Mouse (Mus musculus) lung, embryonic 15.5 days (tissue): ENCODE data around the gene 2810408A11Rik. TPM values are rescaled to one million over a fixed set of nuclear protein-coding genes. Genes with fewer than 3 reads are reported as not detected.

Experiments
- ATAC-seq: fragments of 200-750 bp; cut with Nextera tagmentation; 2 replicates; pipeline ENCODE4 v1.8.0; 2017; ENCODE audit warnings: moderate number of reproducible peaks, borderline replicate concordance; ENCODE audit not compliant: low FRiP score, low TSS enrichment; ENCODE audit errors: extremely low read depth
- H3K27ac ChIP-seq: fragments of 300-500 bp; sonication (generic); 2 replicates; pipeline ENCODE4 v1.5.1; 2015; ENCODE audit warnings: moderate library complexity, mild to moderate bottlenecking, inconsistent platforms
- H3K27me3 ChIP-seq: fragments of 300-500 bp; sonication (generic); 2 replicates; pipeline ENCODE4 v1.6.1; 2015; ENCODE audit warnings: inconsistent platforms
- H3K36me3 ChIP-seq: fragments of 300-500 bp; sonication (generic); 2 replicates; pipeline ENCODE4 v1.6.1; 2015; ENCODE audit warnings: inconsistent platforms
- H3K4me1 ChIP-seq: fragments of 300-500 bp; sonication (generic); 2 replicates; pipeline ENCODE4 v1.6.1; 2015; ENCODE audit warnings: inconsistent platforms
- H3K4me2 ChIP-seq: fragments of 300-500 bp; sonication (generic); 2 replicates; pipeline ENCODE4 v1.6.1; 2015; ENCODE audit warnings: inconsistent platforms, mild to moderate bottlenecking, moderate library complexity
- H3K4me3 ChIP-seq: fragments of 300-500 bp; sonication (generic); 2 replicates; pipeline ENCODE4 v1.5.1; 2015; ENCODE audit warnings: mild to moderate bottlenecking, inconsistent platforms
- H3K9ac ChIP-seq: fragments of 300-500 bp; sonication (generic); 2 replicates; pipeline ENCODE4 v1.6.1; 2015; ENCODE audit warnings: inconsistent platforms
- H3K9me3 ChIP-seq: fragments of 300-500 bp; sonication (generic); 2 replicates; pipeline ENCODE4 v1.6.1; 2016; ENCODE audit warnings: inconsistent platforms
- WGBS: fragments of 180-500 bp; shearing (Covaris S2); methylation state at CpG from one replicate; pipeline ENCODE4 v1.1.7; 2015; 5-methylcytosine and 5-hydroxymethylcytosine counted together
- microRNA-seq: library from miRNA; unstranded; fragments of <30 nt; microRNA quantifications from one replicate; pipeline ENCODE4, GENCODE M21; 2016
- polyA plus RNA-seq: library from polyadenylated mRNA; unstranded; fragments of >200 nt; fragmentation: Nextera tagmentation; extraction: Ambion mirVana; gene quantifications from 2 replicates; pipeline ENCODE4 v1.2.1, GENCODE M21; 2015

The 2810408A11Rik gene
- polyA plus RNA-seq, 1 experiment from 2014 or later = 13.0 TPM

GRCm38 (mm10) chr11:69850754-69851153 is 50.0 kb downstream of the 2810408A11Rik start:
- H3K4me3 ChIP-seq = no peak overlapping the region
- no peak overlapping the region for H3K27ac ChIP-seq
- H3K4me2 ChIP-seq = no peak overlapping the region
- H3K4me1 ChIP-seq = peaks cover 27% of the 10 kb centered on the region
- 73% methylated on average over 8 of the region's 8 CpGs for WGBS
- H3K9me3 ChIP-seq = no peaks in the 10 kb centered on the region
- no peaks in the 10 kb centered on the region for H3K27me3 ChIP-seq
- H3K9ac ChIP-seq = no peak overlapping the region
- H3K36me3 ChIP-seq = peaks cover 45% of the 10 kb centered on the region
- no peak for ATAC-seq

DNA sequence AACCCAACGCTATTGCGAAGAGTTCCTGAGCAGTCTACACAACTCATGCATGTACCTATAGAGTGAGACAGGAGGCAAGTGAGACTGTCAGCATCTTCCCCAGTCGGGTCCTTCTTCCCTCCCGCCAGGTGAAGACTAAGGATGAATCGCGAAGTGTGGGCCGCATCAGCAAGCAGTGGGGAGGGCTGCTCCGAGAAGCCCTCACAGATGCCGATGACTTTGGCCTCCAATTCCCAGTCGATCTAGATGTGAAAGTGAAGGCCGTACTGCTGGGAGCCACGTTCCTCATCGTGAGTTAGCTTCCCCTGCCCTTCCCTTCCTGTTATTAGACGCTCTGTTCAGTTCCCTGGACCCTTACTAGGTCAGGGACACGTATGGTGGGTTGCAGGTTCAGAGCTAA is 50.9 kb downstream of the 2810408A11Rik start:
- Histone ChIP-seq H3K27ac (no peak overlapping the region), H3K36me3 (peaks cover 45% of the 10 kb centered on the region), H3K4me2 (no peak overlapping the region), H3K9me3 (no peaks in the 10 kb centered on the region), H3K4me1 (peaks cover 34% of the 10 kb centered on the region), H3K4me3 (no peak overlapping the region), H3K9ac (no peak overlapping the region), H3K27me3 (no peaks in the 10 kb centered on the region)
- no peak for ATAC-seq
- WGBS = 90% methylated on average over 15 of the region's 15 CpGs

GRCm38 (mm10) chr11:69849128-69849527 is 51.7 kb downstream of the 2810408A11Rik start:
- H3K4me1 ChIP-seq = peaks cover 34% of the 10 kb centered on the region
- peaks cover 45% of the 10 kb centered on the region for H3K36me3 ChIP-seq
- no peaks in the 10 kb centered on the region for H3K27me3 ChIP-seq
- 0 out of 2 replicates have a peak overlapping the region, but pooled peaks have one; percentile 24 for H3K27ac ChIP-seq
- H3K4me3 ChIP-seq = no peak overlapping the region
- H3K9me3 ChIP-seq = no peaks in the 10 kb centered on the region
- no peak overlapping the region for H3K4me2 ChIP-seq
- H3K9ac ChIP-seq = no peak overlapping the region
- no peak for ATAC-seq
- 79% methylated on average over 9 of the region's 9 CpGs for WGBS

DNA sequence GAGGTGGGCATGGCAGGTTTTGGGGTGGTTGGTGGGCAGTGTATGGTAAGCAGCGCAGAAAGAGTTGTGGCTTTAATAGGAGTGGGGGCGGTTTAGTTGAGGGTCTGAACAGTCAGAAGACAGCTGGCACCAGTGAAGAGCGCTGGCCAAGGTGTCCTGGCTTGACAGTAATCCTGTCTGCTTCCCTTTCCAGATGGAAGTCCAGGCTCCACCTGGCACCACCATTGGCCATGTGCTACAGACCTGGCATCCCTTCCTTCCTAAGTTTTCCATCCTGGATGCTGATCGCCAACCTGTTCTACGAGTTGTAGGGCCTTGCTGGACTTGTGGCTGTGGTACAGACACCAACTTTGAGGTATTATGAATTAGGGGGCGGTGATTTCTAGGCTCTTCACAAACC is 52.8 kb downstream of the 2810408A11Rik start:
- H3K4me1 ChIP-seq = peaks cover 34% of the 10 kb centered on the region
- ATAC-seq = no peak
- no peaks in the 10 kb centered on the region for H3K9me3 ChIP-seq
- H3K27ac ChIP-seq = no peak overlapping the region
- H3K4me2 ChIP-seq = peak overlapping the region; percentile 89
- peak overlapping the region; percentile 64 for H3K4me3 ChIP-seq
- H3K36me3 ChIP-seq = peaks cover 45% of the 10 kb centered on the region
- no peak overlapping the region for H3K9ac ChIP-seq
- 93% methylated on average over 6 of the region's 6 CpGs for WGBS
- no peaks in the 10 kb centered on the region for H3K27me3 ChIP-seq

Small RNAs within 50 kb of the gene (microRNA-seq; reads per million reads assigned to microRNA genes)
- not detected for gene Mir6924

Other genes with a start within 250 kb of the 2810408A11Rik start
- gene Sox15, start 245.7 kb downstream of the 2810408A11Rik start, polyA plus RNA-seq = 0.24 and 0.25 TPM in 2 replicates
- gene Mpdu1, start 238.3 kb downstream of the 2810408A11Rik start, polyA plus RNA-seq = 66.2 and 66.7 TPM in 2 replicates
- gene Cd68, start 234.8 kb downstream of the 2810408A11Rik start, polyA plus RNA-seq = 11.5 and 11.8 TPM in 2 replicates
- 595 and 603 TPM in 2 replicates for gene Eif4a1, start 228.6 kb downstream of the 2810408A11Rik start, polyA plus RNA-seq
- gene Senp3, start 218.9 kb downstream of the 2810408A11Rik start, polyA plus RNA-seq = 72.5 and 81.1 TPM in 2 replicates
- gene Tnfsf13, start 215.2 kb downstream of the 2810408A11Rik start, polyA plus RNA-seq = 1.0 and 1.1 TPM in 2 replicates
- 8.3 and 8.9 TPM in 2 replicates for gene Tnfsf12, start 205.1 kb downstream of the 2810408A11Rik start, polyA plus RNA-seq
- 4.3 and 5.9 TPM in 2 replicates for gene Tnfsfm13, start 204.9 kb downstream of the 2810408A11Rik start, polyA plus RNA-seq
- gene Polr2a, start 142.3 kb downstream of the 2810408A11Rik start, polyA plus RNA-seq = 26.7 and 31.6 TPM in 2 replicates
- 0.19 and 0.26 TPM in 2 replicates for gene Slc35g3, start 139.0 kb downstream of the 2810408A11Rik start, polyA plus RNA-seq
- gene Zbtb4, start 135.1 kb downstream of the 2810408A11Rik start, polyA plus RNA-seq = 2.6 and 3.0 TPM in 2 replicates
- 15.7 and 15.8 TPM in 2 replicates for gene Chrnb1, start 105.0 kb downstream of the 2810408A11Rik start, polyA plus RNA-seq
- gene Fgf11, start 99.1 kb downstream of the 2810408A11Rik start, polyA plus RNA-seq = 1.2 and 1.3 TPM in 2 replicates
- gene Tmem102, start 95.4 kb downstream of the 2810408A11Rik start, polyA plus RNA-seq = 6.3 and 7.3 TPM in 2 replicates
- not detected in 2 replicates for gene Gm39566, start 85.7 kb downstream of the 2810408A11Rik start, polyA plus RNA-seq
- not detected in 2 replicates for gene Spem2, start 82.5 kb downstream of the 2810408A11Rik start, polyA plus RNA-seq
- gene Spem1, start 78.8 kb downstream of the 2810408A11Rik start, polyA plus RNA-seq = not detected in 2 replicates
- 5.5 and 6.5 TPM in 2 replicates for gene Nlgn2, start 63.2 kb downstream of the 2810408A11Rik start, polyA plus RNA-seq
- gene Tmem256, start 62.5 kb downstream of the 2810408A11Rik start, polyA plus RNA-seq = 434 and 473 TPM in 2 replicates
- gene Plscr3, start 54.6 kb downstream of the 2810408A11Rik start, polyA plus RNA-seq = 110 and 119 TPM in 2 replicates
- gene Tnk1, start 42.3 kb downstream of the 2810408A11Rik start, polyA plus RNA-seq = 9.2 and 9.6 TPM in 2 replicates
- gene Tmem95, start 23.0 kb downstream of the 2810408A11Rik start, polyA plus RNA-seq = not detected in 2 replicates
- gene Kctd11, start 19.6 kb downstream of the 2810408A11Rik start, polyA plus RNA-seq = 8.1 and 8.6 TPM in 2 replicates
- gene Acap1, start 5.4 kb downstream of the 2810408A11Rik start, polyA plus RNA-seq = 1.4 and 5.0 TPM in 2 replicates
- gene Neurl4, start 85 bp upstream of the 2810408A11Rik start, polyA plus RNA-seq = 7.1 and 8.0 TPM in 2 replicates
- 81.7 and 82.2 TPM in 2 replicates for gene Gps2, start 12.9 kb upstream of the 2810408A11Rik start, polyA plus RNA-seq
- 1,673 and 1,693 TPM in 2 replicates for gene Eif5a, start 21.0 kb upstream of the 2810408A11Rik start, polyA plus RNA-seq
- gene Ybx2, start 34.8 kb upstream of the 2810408A11Rik start, polyA plus RNA-seq = 2.8 and 3.0 TPM in 2 replicates
- gene Slc2a4, start 47.2 kb upstream of the 2810408A11Rik start, polyA plus RNA-seq = 18.0 and 20.6 TPM in 2 replicates
- 154 and 170 TPM in 2 replicates for gene Cldn7, start 63.8 kb upstream of the 2810408A11Rik start, polyA plus RNA-seq
- gene Ctdnep1, start 80.2 kb upstream of the 2810408A11Rik start, polyA plus RNA-seq = 22.3 and 25.4 TPM in 2 replicates
- 106 and 111 TPM in 2 replicates for gene Elp5, start 81.5 kb upstream of the 2810408A11Rik start, polyA plus RNA-seq
- 453 and 455 TPM in 2 replicates for gene Gabarap, start 90.2 kb upstream of the 2810408A11Rik start, polyA plus RNA-seq
- 75.0 and 78.2 TPM in 2 replicates for gene Phf23, start 94.8 kb upstream of the 2810408A11Rik start, polyA plus RNA-seq
- gene Dvl2, start 99.6 kb upstream of the 2810408A11Rik start, polyA plus RNA-seq = 34.7 and 40.3 TPM in 2 replicates
- 73.9 and 81.3 TPM in 2 replicates for gene Acadvl, start 114.4 kb upstream of the 2810408A11Rik start, polyA plus RNA-seq
- gene Dlg4, start 116.0 kb upstream of the 2810408A11Rik start, polyA plus RNA-seq = 5.6 and 5.9 TPM in 2 replicates
- 0.23 and 0.29 TPM in 2 replicates for gene Asgr1, start 153.1 kb upstream of the 2810408A11Rik start, polyA plus RNA-seq
- gene Asgr2, start 191.7 kb upstream of the 2810408A11Rik start, polyA plus RNA-seq = 0.19 and 0.47 TPM in 2 replicates
- 3.9 and 4.3 TPM in 2 replicates for gene Mgl2, start 229.3 kb upstream of the 2810408A11Rik start, polyA plus RNA-seq